Mouse (Mus musculus) fat pad, adult 2 months (tissue): ENCODE results near the gene 4933430I17Rik.

Experiments used
- DNase-seq: peaks from one replicate; pipeline ENCODE4 v3.0.0-alpha.2; 2011; ENCODE audit warnings: low read depth, low spot score; ENCODE audit errors: extremely low read depth

4933430I17Rik gene

GRCm38 (mm10) chr4:62503374-62503970 lies 21.7 kb upstream of the 4933430I17Rik start, which contains the start of gene Hdhd3:
Gene Hdhd3 (minus strand): TSS chr4:62503467.
- DNase-seq, result no peak

GRCm38 (mm10) chr4:62505991-62506390 lies 19.2 kb upstream of the 4933430I17Rik start:
- no peak for DNase-seq

- DNase-seq, result no peak
Measured at GRCm38 (mm10) chr4:62506798-62507197, 18.4 kb upstream of the 4933430I17Rik start.

- DNase-seq, result no peak
Measured at GRCm38 (mm10) chr4:62508839-62509238, 16.3 kb upstream of the 4933430I17Rik start.

GRCm38 (mm10) chr4:62509946-62510345 lies 15.2 kb upstream of the 4933430I17Rik start:
- DNase-seq, result no peak

- DNase-seq, result no peak
Measured at GRCm38 (mm10) chr4:62513998-62514506, 11.1 kb upstream of the 4933430I17Rik start.

GRCm38 (mm10) chr4:62514995-62515394 lies 10.2 kb upstream of the 4933430I17Rik start:
- no peak for DNase-seq

GRCm38 (mm10) chr4:62515490-62515889 lies 9.7 kb upstream of the 4933430I17Rik start:
- no peak for DNase-seq

GRCm38 (mm10) chr4:62516079-62516478 lies 9.1 kb upstream of the 4933430I17Rik start:
- no peak for DNase-seq

GRCm38 (mm10) chr4:62516579-62516978 lies 8.6 kb upstream of the 4933430I17Rik start:
- no peak for DNase-seq

- DNase-seq, result no peak
Measured at GRCm38 (mm10) chr4:62517046-62517445, 8.1 kb upstream of the 4933430I17Rik start.

GRCm38 (mm10) chr4:62517538-62518415 lies 7.4 kb upstream of the 4933430I17Rik start:
- no peak for DNase-seq

- DNase-seq, result no peak
Measured at GRCm38 (mm10) chr4:62518416-62519121, 6.6 kb upstream of the 4933430I17Rik start.

GRCm38 (mm10) chr4:62519122-62519848 lies 5.9 kb upstream of the 4933430I17Rik start:
- DNase-seq, result no peak

GRCm38 (mm10) chr4:62519849-62520233 lies 5.3 kb upstream of the 4933430I17Rik start, which contains the start of gene Alad:
Gene Alad (minus strand): TSS chr4:62519918.
- DNase-seq, result no peak

- no peak for DNase-seq
Measured at GRCm38 (mm10) chr4:62520892-62521400, 4.2 kb upstream of the 4933430I17Rik start.

- no peak for DNase-seq
Measured at GRCm38 (mm10) chr4:62525489-62525811, 281 bp downstream of the 4933430I17Rik start.

GRCm38 (mm10) chr4:62526256-62526655 lies 1.1 kb downstream of the 4933430I17Rik start:
- no peak for DNase-seq

- DNase-seq, result no peak
Measured at GRCm38 (mm10) chr4:62527655-62528054, 2.5 kb downstream of the 4933430I17Rik start.

- DNase-seq, result no peak
Measured at GRCm38 (mm10) chr4:62533729-62534128, 8.6 kb downstream of the 4933430I17Rik start.

- DNase-seq, result no peak
Measured at GRCm38 (mm10) chr4:62541802-62542201, 16.6 kb downstream of the 4933430I17Rik start.
